Mouse (Mus musculus): Measurements from ENCODE around the gene Cacnb4.

Gene Cacnb4

DNA sequence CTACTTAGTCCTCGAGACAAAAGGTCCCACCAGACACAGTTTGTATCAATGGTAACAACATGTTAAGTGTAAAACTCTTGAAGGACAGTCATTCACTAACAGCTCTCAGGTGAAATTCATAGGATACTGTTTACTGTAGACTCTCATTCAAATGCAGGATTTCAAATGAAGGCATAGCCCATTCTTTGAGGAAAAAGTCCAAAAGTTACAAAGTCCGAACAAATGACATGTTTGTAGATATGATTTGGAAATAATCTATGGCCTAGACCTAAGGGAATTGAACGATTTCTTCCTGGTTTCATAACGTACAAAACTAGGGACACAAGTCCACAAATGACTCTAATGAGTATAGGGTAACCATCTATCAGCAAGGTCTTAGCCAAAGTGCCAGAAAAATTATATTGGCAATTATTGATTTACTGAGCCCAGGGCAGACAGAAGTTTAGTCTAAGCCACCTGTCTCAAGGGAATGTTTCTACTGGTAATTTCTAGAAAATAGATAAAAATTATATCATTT lies 206.5 kb downstream of the Cacnb4 start:
- DNase-seq (ENCODE audit: low spot score), result no peak

DNA sequence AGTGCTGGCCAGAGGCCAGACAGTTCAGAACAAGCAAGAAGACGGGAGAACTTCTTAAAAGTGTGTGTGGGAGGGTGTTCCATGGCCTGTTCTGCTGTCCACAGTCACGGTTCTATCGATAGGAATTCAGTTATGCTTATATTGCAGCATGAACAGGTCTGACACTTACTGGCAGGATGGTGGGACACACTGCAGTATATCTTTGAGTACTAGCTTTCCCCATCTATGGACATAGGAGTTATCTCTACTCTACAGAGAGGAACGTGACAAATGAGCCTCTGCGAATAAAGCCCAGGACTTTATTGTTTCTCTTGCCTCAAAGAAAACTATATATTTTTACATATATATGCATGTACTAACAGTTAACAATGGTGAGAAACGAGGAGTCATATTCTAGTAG lies 209.0 kb downstream of the Cacnb4 start:
- DNase-seq (ENCODE audit: low spot score), result no peak

DNA sequence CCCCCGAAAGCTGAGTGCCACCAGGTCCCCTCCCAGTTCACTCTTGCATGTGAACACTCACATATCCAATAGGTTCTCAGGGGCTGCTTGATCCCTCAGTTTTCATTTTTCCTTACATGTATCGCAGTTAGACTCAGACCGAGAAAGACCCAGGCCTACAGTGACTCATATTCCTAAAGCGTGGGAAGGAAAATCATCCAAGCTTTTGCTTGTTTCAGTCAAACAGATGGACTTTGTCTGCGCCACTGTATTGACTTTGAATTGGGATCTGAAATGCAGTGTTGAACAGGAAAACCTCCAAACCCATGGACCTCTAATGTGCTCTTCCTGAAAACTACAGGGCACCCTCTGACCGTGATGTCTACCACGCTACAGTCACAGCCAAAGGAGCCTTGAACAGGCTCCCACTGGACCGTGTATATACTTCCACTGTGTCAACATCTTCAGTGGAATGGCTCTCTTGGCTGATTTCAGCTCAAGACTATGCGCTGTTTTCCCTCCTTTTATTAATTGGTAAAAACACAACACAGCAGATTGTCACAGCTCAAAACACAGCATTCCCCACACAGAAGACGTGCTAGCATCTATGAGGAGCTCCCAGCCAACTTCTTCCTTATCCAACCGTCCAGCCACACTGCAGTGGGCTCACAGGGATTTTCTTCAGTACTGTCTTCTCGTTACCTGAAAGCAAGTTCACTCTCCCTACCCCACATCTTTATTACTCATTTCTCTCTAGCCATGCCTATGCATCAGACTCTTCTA lies 215.2 kb downstream of the Cacnb4 start:
- DNase-seq (ENCODE audit: low spot score), result no peak

DNA sequence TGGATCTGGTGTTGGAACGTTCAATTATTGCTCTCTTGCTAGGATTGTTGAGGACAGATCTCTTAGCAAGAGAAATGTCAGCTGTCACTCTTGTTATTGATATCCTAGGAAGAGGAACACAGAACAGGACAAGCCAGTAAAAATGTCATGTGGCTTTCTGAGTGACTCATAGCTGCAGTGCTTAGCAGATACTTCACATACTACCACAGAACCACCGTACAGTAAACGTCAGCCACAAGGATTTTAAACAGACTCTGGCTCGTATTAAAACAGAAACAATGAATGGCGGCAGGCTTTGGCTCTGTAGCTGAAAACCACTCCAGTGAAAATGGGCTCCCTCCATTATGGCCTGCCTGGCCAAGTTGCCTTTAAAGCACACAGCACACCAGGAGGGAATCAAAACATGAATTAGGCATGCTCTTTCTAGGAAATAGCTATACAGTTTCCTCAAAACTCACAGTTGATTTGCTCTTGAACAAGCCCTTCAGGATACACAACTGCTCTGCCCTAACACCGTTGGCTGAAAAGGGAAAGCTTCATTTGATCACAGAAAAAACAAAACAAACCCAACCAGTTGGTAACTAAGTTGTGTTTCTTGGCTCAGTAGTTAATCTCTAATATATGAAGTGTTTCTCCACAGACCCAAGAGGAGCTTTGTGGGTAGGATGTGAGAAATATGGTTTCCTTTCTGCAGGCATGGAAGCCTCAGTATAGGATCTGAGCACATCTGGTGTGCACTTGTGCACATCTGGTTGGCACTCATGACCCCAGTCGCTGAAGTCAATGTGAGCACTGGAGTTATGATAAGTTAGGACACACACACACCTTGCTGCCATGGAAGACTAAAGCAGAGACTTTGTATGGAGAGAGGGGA lies 220.8 kb downstream of the Cacnb4 start:
- DNase-seq (ENCODE audit: low spot score), result no peak

DNA sequence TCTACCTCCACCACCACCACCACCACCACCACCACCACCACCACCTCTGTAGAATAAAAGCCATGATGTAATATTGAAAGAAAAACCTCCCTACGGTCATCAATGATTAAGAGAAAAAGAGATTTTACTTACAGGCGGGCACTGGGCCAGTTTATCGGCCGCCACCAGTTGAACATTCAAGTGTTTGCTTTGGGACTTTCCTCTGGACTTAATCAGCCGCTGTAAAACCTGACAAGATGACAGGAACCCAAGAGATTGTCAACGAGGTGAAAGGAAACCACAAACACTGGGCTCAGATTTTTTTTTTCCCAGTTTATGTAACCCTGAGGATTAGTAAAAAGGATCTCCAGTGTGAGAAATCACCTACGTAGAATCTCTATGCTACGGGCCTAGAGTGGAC lies 226.8 kb downstream of the Cacnb4 start:
- no peak for DNase-seq (ENCODE audit: low spot score)

DNA sequence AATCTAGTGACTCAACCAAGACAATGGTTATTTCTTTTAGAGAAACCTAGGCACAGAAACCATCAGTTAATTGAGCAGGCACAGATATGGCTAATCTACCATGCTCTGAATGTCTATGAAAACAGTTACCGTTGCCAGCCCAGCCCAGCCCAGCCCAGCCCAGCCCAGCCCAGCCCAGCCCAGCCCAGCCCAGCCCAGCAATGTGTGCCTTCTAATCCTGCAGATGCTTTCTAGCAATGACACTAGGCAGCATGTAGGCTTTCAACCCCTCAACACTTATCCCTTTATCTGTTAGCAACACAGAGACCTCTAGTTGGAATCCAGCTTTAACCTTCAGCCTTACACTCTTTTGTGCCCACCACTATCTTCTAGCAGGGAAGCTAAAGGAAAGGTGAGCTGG lies 227.7 kb downstream of the Cacnb4 start:
- no peak for DNase-seq (ENCODE audit: low spot score)

- no peak for DNase-seq (ENCODE audit: low spot score)
Measured at GRCm38 (mm10) chr2:52446648-52447047, 230.0 kb downstream of the Cacnb4 start.

- DNase-seq (ENCODE audit: low spot score), result no peak
Measured at GRCm38 (mm10) chr2:52442125-52442524, 234.5 kb downstream of the Cacnb4 start.

DNA sequence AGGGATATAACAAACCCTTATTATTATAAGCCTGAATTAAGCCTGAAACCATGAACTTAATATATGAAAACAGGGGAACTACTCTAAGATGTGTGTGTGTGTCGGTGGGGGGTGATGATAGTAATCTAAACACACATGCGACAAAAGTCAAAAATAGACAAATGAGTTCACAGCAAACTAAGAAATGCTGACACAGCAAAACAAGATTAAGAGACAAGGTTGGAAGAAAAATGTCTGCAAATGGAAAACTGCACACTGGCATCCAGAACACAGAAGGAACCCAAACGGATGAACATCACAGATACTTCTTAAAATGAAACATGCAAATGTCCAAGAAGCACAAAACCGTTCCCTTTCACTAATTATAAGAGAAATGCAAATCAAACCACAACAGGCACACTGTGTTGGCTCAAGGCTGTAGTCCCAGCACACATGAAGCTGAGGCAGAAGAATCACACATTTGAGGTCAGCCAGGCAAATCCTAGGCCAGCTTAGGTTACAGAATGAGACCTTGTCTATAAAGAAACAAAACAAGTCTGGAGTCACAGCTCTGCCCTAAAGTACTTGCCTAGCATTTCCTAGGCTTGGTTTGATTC lies 236.1 kb downstream of the Cacnb4 start:
- DNase-seq (ENCODE audit: low spot score), result no peak

GRCm38 (mm10) chr2:52438437-52438836 lies 238.2 kb downstream of the Cacnb4 start:
- DNase-seq (ENCODE audit: low spot score), result no peak

DNA sequence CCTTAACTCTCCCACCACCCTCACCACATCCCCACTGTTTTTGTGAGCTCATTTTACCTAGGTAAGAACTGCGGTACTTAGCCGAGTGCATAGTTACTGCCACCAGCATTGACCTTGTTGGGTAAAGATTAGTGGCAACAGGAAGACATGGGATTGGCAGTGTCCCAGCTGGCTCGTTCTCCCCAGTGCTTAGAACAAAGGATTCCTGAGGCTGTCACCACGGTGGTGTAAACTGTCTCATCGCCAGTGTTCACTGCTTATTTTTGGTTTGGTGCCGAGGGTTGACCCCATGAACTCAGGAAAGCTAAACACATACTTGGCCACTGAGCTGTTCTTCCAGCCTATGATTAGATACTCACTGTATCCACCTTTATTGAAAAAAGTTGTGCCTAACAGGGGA lies 238.6 kb downstream of the Cacnb4 start:
- no peak for DNase-seq (ENCODE audit: low spot score)

DNA sequence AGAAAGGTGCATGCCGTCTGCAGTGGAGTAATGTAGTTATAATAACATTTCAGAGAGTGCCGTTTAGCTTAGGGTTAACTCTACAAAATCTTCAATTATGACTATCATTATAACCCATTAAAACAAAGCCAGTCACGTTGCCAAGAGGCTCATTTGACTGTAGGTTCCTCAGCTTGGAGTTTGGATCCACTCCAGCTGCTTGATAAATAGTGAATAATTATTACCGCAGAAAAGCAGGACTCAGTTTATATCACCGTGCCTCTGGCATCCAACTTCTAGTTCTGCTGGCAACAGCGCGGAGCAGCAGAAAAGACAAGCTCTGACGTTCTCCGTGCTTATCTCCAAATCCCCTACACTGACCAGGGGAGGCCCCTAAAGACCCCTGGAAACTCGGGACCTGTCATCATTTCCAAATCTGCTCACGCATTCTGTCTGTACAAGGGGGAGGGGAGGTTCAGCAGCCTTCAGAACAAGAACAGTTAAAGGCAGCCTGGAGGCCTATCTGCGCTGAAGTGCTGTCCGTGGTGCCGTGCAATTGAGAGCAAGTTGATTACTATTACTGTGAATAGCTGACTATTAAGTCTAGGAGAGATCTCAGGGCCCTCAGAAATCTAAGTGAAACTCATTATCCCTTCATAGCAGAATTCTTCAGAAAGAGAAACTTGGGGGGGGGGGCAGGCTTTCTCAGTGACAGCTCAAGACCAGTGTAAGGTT lies 240.6 kb downstream of the Cacnb4 start:
- no peak for DNase-seq (ENCODE audit: low spot score)

DNA sequence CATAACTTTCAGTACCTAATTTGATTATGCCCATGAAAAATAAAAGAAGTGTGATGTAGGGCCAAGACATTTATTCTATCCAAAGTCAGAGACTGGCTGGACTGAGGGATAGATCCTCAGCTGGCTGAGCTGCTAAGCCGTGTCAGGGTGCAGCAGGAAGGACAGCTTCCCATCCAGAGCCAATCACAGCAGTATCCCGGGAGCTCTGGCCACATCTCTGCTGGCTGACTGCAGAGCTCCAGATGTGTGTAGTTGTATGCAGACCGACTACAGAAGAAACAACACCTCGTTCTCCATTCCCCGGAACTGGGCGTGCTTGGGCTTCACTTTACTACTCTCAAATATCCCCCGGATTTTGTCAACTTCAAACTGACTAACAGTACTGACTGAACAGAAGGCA lies 243.3 kb downstream of the Cacnb4 start:
- DNase-seq (ENCODE audit: low spot score), result no peak

GRCm38 (mm10) chr2:52427383-52427782 lies 249.2 kb downstream of the Cacnb4 start:
- no peak for DNase-seq (ENCODE audit: low spot score)

GRCm38 (mm10) chr2:52426041-52426440 lies 250.6 kb downstream of the Cacnb4 start:
- no peak for DNase-seq (ENCODE audit: low spot score)

- no peak for DNase-seq (ENCODE audit: low spot score)
Measured at GRCm38 (mm10) chr2:52425523-52425795, 251.2 kb downstream of the Cacnb4 start.

DNA sequence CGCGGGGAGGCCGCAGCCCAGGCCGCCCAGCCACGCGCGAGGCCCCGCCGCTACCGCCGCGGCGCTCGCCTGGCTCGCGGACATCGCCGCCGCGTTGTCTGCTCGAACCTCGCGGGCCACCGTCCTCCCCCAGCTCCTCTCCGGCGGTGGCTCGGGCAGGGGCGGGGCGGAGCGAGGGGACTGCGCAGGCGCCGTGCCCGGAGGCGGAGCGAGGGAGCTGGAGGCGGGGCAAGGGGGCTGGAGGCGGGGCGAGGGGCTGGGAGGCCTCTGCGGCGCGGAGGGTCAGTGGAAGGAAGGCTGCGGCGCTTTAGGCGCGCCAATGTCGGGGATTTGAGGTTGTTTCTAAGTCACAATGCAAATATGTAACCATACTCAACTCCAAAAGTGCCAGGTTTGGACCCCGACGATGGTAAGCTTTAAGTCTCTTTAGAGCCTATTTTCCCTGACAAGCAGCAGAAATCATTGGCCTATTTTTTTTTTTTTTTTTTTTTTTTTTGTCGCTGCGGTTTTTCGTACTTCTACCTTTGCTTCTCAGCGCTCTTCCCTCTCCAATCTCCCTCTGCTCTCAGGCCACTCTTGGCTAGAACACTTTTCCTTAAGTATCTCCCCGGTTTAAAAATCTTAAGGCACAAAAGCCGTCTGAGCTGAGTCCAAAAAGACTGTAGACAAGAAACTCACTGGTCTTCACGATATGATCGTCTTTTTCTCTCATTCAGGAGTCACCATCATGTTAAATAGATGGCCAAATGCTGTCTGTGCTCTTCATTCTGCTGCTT lies 251.7 kb downstream of the Cacnb4 start, which contains the start of gene Arl5a:
Gene Arl5a, minus strand, starts transcription at position 155 of the 776 bp plus-strand sequence.
- DNase-seq (ENCODE audit: low spot score), result peak; percentile 94

DNA sequence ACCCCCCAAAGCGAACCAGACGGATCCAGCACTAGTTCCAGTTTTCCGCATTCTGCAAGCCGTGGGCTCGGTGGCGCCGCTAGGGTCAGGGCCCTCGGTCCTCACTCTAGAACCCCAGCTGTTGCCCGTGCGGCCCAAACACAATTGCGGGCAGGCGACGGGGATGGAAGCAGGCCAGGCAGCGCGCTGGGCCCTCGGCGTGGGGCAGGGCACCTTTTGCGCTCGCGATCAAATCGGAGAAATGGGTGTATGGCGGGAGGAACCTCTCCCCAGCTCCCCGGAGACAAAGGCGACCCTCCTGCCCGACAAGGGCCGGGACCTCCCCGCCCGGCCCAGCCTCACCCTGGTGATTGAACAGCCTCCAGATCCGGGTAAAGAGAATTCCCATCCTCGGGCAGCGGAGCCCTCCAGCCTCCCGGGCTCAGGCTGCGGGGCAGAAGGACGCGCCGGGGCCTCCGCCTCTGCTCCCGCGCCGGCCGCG lies 252.3 kb downstream of the Cacnb4 start:
- DNase-seq (ENCODE audit: low spot score), result peak; percentile 50

- DNase-seq (ENCODE audit: low spot score), result peak; percentile 29
Measured at GRCm38 (mm10) chr2:52423611-52424247, 252.9 kb downstream of the Cacnb4 start.

DNA sequence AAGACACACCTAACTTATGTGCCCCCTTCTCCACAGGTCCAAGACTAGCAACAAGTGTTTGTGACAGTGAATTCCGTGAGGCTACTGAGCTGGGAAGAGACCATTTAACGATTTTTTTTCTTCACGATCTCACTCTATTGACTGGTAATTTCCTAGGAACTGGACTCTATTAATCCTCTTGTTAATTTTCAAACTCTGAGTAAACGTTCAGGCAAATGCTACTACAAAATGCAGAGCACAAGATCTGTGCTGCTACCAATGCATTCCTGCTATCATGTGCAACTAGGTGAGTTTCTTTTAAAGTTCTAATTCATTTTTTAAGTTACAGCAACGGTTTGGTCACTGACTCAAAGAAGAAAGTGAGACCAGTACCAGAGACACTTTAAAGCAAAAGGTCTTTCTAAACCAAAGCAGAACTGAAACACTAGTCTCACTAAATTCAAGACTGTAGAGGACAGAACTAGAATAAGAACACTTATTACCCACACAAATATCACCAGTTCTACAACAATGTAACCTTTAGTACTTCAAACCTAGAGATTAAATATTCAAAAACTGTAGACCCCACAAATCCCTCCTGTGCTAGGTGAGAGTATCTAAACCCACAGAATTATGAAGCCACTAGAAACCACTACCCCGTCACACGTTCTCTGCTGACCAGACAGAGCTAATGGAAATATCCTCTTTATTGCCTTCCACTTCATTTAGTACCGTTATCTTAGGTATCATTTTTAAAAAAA lies 253.6 kb downstream of the Cacnb4 start:
- DNase-seq (ENCODE audit: low spot score), result no peak

All from retina, embryonic 14.5 days (tissue).